ENCODE assay signal across 8 mouse cellular contexts in the genomic region with DNA sequence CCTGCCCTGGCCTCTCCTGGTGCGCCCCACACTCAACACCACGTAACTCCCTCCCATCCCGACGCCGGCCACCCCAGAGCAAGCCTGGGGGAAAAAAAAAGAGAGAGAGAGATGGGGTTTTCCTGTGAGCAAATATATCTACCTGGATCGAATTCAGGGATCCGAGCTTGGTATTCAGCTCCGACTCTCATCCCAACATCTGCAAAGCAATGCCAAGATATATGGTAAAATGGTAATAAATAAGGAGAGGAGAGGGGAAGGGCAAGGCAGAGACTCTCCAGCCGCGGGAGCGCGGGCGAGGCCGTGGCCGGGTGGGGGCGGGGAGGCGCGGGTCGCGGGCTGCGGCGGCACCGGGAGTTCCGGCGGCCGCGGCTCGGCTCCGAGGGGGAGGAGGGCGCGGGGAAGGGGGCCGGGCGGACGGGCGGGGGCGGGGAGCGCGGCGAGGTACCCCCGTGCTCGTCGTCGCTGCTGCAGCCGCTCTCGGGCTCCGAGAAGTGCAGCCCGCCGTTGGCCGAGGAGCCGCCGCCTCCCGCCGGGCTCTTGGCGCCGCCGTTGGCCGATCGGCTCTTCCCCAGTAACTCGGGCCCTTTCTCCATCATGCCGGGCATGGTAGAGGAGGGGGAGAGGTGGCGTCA. TPM values are rescaled to one million over a fixed set of nuclear protein-coding genes. Genes with fewer than 3 reads are reported as not detected.
DNase-seq lines count a peak whose midpoint lies in the region; ATAC-seq and TF ChIP-seq lines count a peak whose summit lies in the region.

No protein-coding gene starts in this region.

- TF ChIP-seq POLR2A in bone marrow macrophage, adult 2 months (IDR thresholded peaks at IDR 0.05; ENCODE audit: borderline replicate concordance, low read depth, low read length) = no peak

- intact Hi-C loops in heart, postnatal 25 days (cut with DNase I) = no loop called here

- no peak for DNase-seq in heart, postnatal 25 days (ENCODE audit: low spot score)

- peaks cover 15% of the 10 kb centered on the region for H3K4me1 ChIP-seq in heart, embryonic 12.5 days (replicated peaks)
- peaks cover 17% of the 10 kb centered on the region; the same call in 1 of the 2 replicates for H3K4me1 ChIP-seq in E14TG2a.4 (replicated peaks; ENCODE audit: low read depth, low read length)
- H3K4me1 ChIP-seq in bone marrow macrophage, adult 2 months (ENCODE audit: control insufficient read depth, insufficient read depth, low read length) = peaks cover 9% of the 10 kb centered on the region; the same call in 1 of the 2 replicates
- peaks cover 13% of the 10 kb centered on the region for H3K4me1 ChIP-seq in hindbrain, embryonic 12.5 days
- peaks cover 18% of the 10 kb centered on the region for H3K4me1 ChIP-seq in lung, embryonic 15.5 days
- peaks cover 6% of the 10 kb centered on the region; the same call in 1 of the 2 replicates for H3K4me1 ChIP-seq in stomach, embryonic 15.5 days

- H3K9me3 ChIP-seq in heart, embryonic 12.5 days (replicated peaks) = no peaks in the 10 kb centered on the region
- peaks cover 34% of the 10 kb centered on the region for H3K9me3 ChIP-seq in E14TG2a.4 (ENCODE audit: low read length)
- no peaks in the 10 kb centered on the region for H3K9me3 ChIP-seq in hindbrain, embryonic 12.5 days (replicated peaks)
- H3K9me3 ChIP-seq in lung, embryonic 15.5 days = no peaks in the 10 kb centered on the region
- H3K9me3 ChIP-seq in stomach, embryonic 15.5 days = no peaks in the 10 kb centered on the region

- peak overlapping the region; percentile 88 for H3K4me2 ChIP-seq in heart, embryonic 12.5 days
- peak overlapping the region; percentile 92 for H3K4me2 ChIP-seq in hindbrain, embryonic 12.5 days (replicated peaks)
- peak overlapping the region; percentile 97 for H3K4me2 ChIP-seq in lung, embryonic 15.5 days
- H3K4me2 ChIP-seq in stomach, embryonic 15.5 days = peak overlapping the region; percentile 92

- H3K9ac ChIP-seq in heart, embryonic 12.5 days = peak overlapping the region; percentile 91
- peak overlapping the region; percentile 94 for H3K9ac ChIP-seq in hindbrain, embryonic 12.5 days
- peak overlapping the region; percentile 96 for H3K9ac ChIP-seq in lung, embryonic 15.5 days
- H3K9ac ChIP-seq in stomach, embryonic 15.5 days = peak overlapping the region; percentile 82

- H3K27ac ChIP-seq in heart, embryonic 12.5 days (ENCODE audit: poor library complexity, severe bottlenecking) = peak overlapping the region; percentile 100
- H3K27ac ChIP-seq in bone marrow macrophage, adult 2 months (ENCODE audit: insufficient read depth, low read depth, low read length) = peak overlapping the region; percentile 79
- H3K27ac ChIP-seq in hindbrain, embryonic 12.5 days = peak overlapping the region; percentile 99
- H3K27ac ChIP-seq in lung, embryonic 15.5 days = peak overlapping the region; percentile 97
- peak overlapping the region; percentile 98 for H3K27ac ChIP-seq in stomach, embryonic 15.5 days

- peaks cover 3% of the 10 kb centered on the region; the same call in 1 of the 2 replicates for H3K36me3 ChIP-seq in heart, embryonic 12.5 days
- no peaks in the 10 kb centered on the region for H3K36me3 ChIP-seq in E14TG2a.4 (ENCODE audit: insufficient read depth, low read length)
- H3K36me3 ChIP-seq in hindbrain, embryonic 12.5 days = peaks cover 4% of the 10 kb centered on the region; the same call in 1 of the 2 replicates
- no peaks in the 10 kb centered on the region for H3K36me3 ChIP-seq in lung, embryonic 15.5 days
- no peaks in the 10 kb centered on the region for H3K36me3 ChIP-seq in stomach, embryonic 15.5 days

- under 1% methylated on average over 48 of the region's 61 CpGs for WGBS in heart, embryonic 12.5 days
- under 1% methylated on average over 35 of the region's 61 CpGs for WGBS in hindbrain, embryonic 12.5 days
- under 1% methylated on average over 48 of the region's 61 CpGs for WGBS in lung, embryonic 15.5 days
- WGBS in stomach, embryonic 15.5 days = under 1% methylated on average over 37 of the region's 61 CpGs

- no peaks in the 10 kb centered on the region for H3K27me3 ChIP-seq in heart, embryonic 12.5 days (replicated peaks)
- H3K27me3 ChIP-seq in E14TG2a.4 (ENCODE audit: insufficient read depth, low read length) = 0 out of 2 replicates have a peak, but pooled peaks cover 4% of the 10 kb centered on the region
- no peaks in the 10 kb centered on the region for H3K27me3 ChIP-seq in hindbrain, embryonic 12.5 days
- no peaks in the 10 kb centered on the region for H3K27me3 ChIP-seq in lung, embryonic 15.5 days
- no peaks in the 10 kb centered on the region for H3K27me3 ChIP-seq in stomach, embryonic 15.5 days (replicated peaks)

- ATAC-seq in heart, embryonic 12.5 days (ENCODE audit: insufficient number of reproducible peaks, low FRiP score) = peak; percentile 63
- ATAC-seq in hindbrain, embryonic 12.5 days (ENCODE audit: low FRiP score) = no peak; the same call in none of the 2 replicates
- ATAC-seq in lung, embryonic 15.5 days (ENCODE audit: borderline replicate concordance, extremely low read depth, low FRiP score, low TSS enrichment) = peak; percentile 37; the same call in 1 of the 2 replicates
- peak; percentile 34; the same call in 1 of the 2 replicates for ATAC-seq in stomach, embryonic 15.5 days (ENCODE audit: insufficient read depth, low FRiP score, low read depth)
- no peak for ATAC-seq in inflammation-experienced regulatory T-cells, adult 6 months

- H3K4me3 ChIP-seq in heart, embryonic 12.5 days = peak overlapping the region; percentile 77
- peak overlapping the region; percentile 93 for H3K4me3 ChIP-seq in E14TG2a.4 (replicated peaks; ENCODE audit: low read length)
- H3K4me3 ChIP-seq in bone marrow macrophage, adult 2 months (ENCODE audit: insufficient read depth, low read length) = peak overlapping the region; percentile 97
- H3K4me3 ChIP-seq in hindbrain, embryonic 12.5 days = peak overlapping the region; percentile 72
- peak overlapping the region; percentile 94 for H3K4me3 ChIP-seq in lung, embryonic 15.5 days
- peak overlapping the region; percentile 88 for H3K4me3 ChIP-seq in stomach, embryonic 15.5 days (replicated peaks)

- TF ChIP-seq CTCF in E14TG2a.4 (conservative IDR thresholded peaks at IDR 0.05; ENCODE audit: low read length) = no peak
- TF ChIP-seq CTCF in bone marrow macrophage, adult 2 months (IDR thresholded peaks at IDR 0.05; ENCODE audit: low read depth, low read length) = no peak

RNA-seq across cellular contexts. Expression of a gene that starts 0.5 kb away (rescaled TPM):
- polyA plus RNA-seq in heart, embryonic 12.5 days (2016; fragmentation: Nextera tagmentation; extraction: Ambion mirVana) = 31.3 and 31.6 TPM in 2 replicates
- total RNA-seq in heart, postnatal 25 days (2021) = 10 to 100 TPM; 32.1 to 35.8 TPM
- 25.0 and 27.4 TPM in 2 replicates for polyA plus RNA-seq in bone marrow macrophage, adult 2 months (2012; ENCODE audit: insufficient read depth, insufficient read length, missing spikeins)
- 28.3 and 32.6 TPM in 2 replicates for polyA plus RNA-seq in hindbrain, embryonic 12.5 days (2016; fragmentation: Nextera tagmentation; extraction: Ambion mirVana)
- 26.8 and 29.3 TPM in 2 replicates for polyA plus RNA-seq in lung, embryonic 15.5 days (2015; fragmentation: Nextera tagmentation; extraction: Ambion mirVana)
- 24.8 and 26.3 TPM in 2 replicates for polyA plus RNA-seq in stomach, embryonic 15.5 days (2015; fragmentation: Nextera tagmentation; extraction: Ambion mirVana)
- polyA plus RNA-seq in inflammation-experienced regulatory T-cells, adult 6 months (2017; shearing (Covaris generic)) = 10 to 100 TPM; 10.9 to 19.9 (median 14.6) TPM

RNA-seq across cellular contexts. Expression of a gene that starts 45.0 kb away (rescaled TPM):
- 10.6 and 10.8 TPM in 2 replicates for polyA plus RNA-seq in heart, embryonic 12.5 days (2016; fragmentation: Nextera tagmentation; extraction: Ambion mirVana)
- 1 to 10 TPM; 7.0 to 7.5 TPM for total RNA-seq in heart, postnatal 25 days (2021)
- polyA plus RNA-seq in bone marrow macrophage, adult 2 months (2012; ENCODE audit: insufficient read depth, insufficient read length, missing spikeins) = 27.2 and 29.8 TPM in 2 replicates
- polyA plus RNA-seq in hindbrain, embryonic 12.5 days (2016; fragmentation: Nextera tagmentation; extraction: Ambion mirVana) = 4.1 and 5.3 TPM in 2 replicates
- 22.0 and 22.4 TPM in 2 replicates for polyA plus RNA-seq in lung, embryonic 15.5 days (2015; fragmentation: Nextera tagmentation; extraction: Ambion mirVana)
- polyA plus RNA-seq in stomach, embryonic 15.5 days (2015; fragmentation: Nextera tagmentation; extraction: Ambion mirVana) = 23.3 and 23.7 TPM in 2 replicates
- 10 to 100 TPM; 51.7 to 69.8 (median 67.4) TPM for polyA plus RNA-seq in inflammation-experienced regulatory T-cells, adult 6 months (2017; shearing (Covaris generic))

RNA-seq across cellular contexts. Expression of a gene that starts 53.2 kb away (rescaled TPM):
- polyA plus RNA-seq in heart, embryonic 12.5 days (2016; fragmentation: Nextera tagmentation; extraction: Ambion mirVana) = 0.50 and 0.55 TPM in 2 replicates
- under 1 TPM; 0.06 to 0.10 TPM for total RNA-seq in heart, postnatal 25 days (2021)
- polyA plus RNA-seq in bone marrow macrophage, adult 2 months (2012; ENCODE audit: insufficient read depth, insufficient read length, missing spikeins) = not detected in 2 replicates
- 0.87 and 1.2 TPM in 2 replicates for polyA plus RNA-seq in hindbrain, embryonic 12.5 days (2016; fragmentation: Nextera tagmentation; extraction: Ambion mirVana)
- polyA plus RNA-seq in lung, embryonic 15.5 days (2015; fragmentation: Nextera tagmentation; extraction: Ambion mirVana) = 1.4 and 1.7 TPM in 2 replicates
- 0.89 and 1.1 TPM in 2 replicates for polyA plus RNA-seq in stomach, embryonic 15.5 days (2015; fragmentation: Nextera tagmentation; extraction: Ambion mirVana)
- not detected for polyA plus RNA-seq in inflammation-experienced regulatory T-cells, adult 6 months (2017; shearing (Covaris generic))

Comparison
In these comparisons a context has a peak if more than half of its experiments do, and no peak if none do; other contexts are left out.
1. ATAC-seq: peak in heart, embryonic 12.5 days (single experiment), lung, embryonic 15.5 days (single experiment) and stomach, embryonic 15.5 days (single experiment); none in hindbrain, embryonic 12.5 days (single experiment) and inflammation-experienced regulatory T-cells, adult 6 months (single experiment).
2. Peak in every context shown above with its lines, with median percentiles within 50 percentile points of each other: H3K27ac ChIP-seq, H3K4me2 ChIP-seq, H3K4me3 ChIP-seq and H3K9ac ChIP-seq.